14 mouse cellular contexts compared by ENCODE assay signal in genomic region chr15:100204574-100204973, GRCm38 (mm10). TPM values are rescaled to one million over a fixed set of nuclear protein-coding genes. Genes with fewer than 3 reads are reported as not detected.
DNase-seq lines count a peak whose midpoint lies in the region; ATAC-seq and TF ChIP-seq lines count a peak whose summit lies in the region.
"Had no signal": no experiment of that assay in that cellular context is flagged by ENCODE, and none has a peak within 500 bp of the region (broad histone marks: within the 10 kb centered on the region; RNA-seq: fewer than 3 reads in every experiment).

No protein-coding gene starts in this region.

- no peaks in the 10 kb centered on the region for H3K9me3 ChIP-seq in hindbrain, embryonic 10.5 days
- H3K9me3 ChIP-seq: forebrain, embryonic 10.5 days; heart, embryonic 12.5 days; hindbrain, embryonic 15.5 days; limb, embryonic 15.5 days had no signal

- ATAC-seq in megakaryocyte progenitor cell, adult 5-6 weeks (replicated peaks; ENCODE audit: poor library complexity): peak; percentile 63

- TF ChIP-seq CTCF in layer of hippocampus, adult 2 months (conservative IDR thresholded peaks at IDR 0.05): no peak
- no peak for TF ChIP-seq CTCF in cerebellum, adult 2 months (IDR thresholded peaks at IDR 0.05; ENCODE audit: borderline replicate concordance, insufficient read depth, low read depth, low read length)

- DNase-seq in layer of hippocampus, adult 2 months (ENCODE audit: low spot score in 2 of 2): no peak
- DNase-seq in layer of hippocampus, postnatal 36 days: no peak
- peak; percentile 78 for DNase-seq in 416B (ENCODE audit: low read depth)
- peak; percentile 22 for DNase-seq in Muller cell, postnatal 12 days (ENCODE audit: inconsistent ontology term)
- no peak for DNase-seq in thymus, postnatal 25 days
- no peak for DNase-seq in cerebellum, adult 2 months
- DNase-seq in hindbrain, embryonic 10.5 days (ENCODE audit: low spot score): no peak
- DNase-seq: cerebellum, adult 8-10 months; thymus, adult 18-20 months had no signal

- WGBS in cerebellum, adult 2 months: 100% methylated on average over 1 of the region's 1 CpGs
- 97% methylated on average over 1 of the region's 1 CpGs for WGBS in hindbrain, embryonic 10.5 days

- H3K27me3 ChIP-seq in cerebellum, adult 2 months (ENCODE audit: control insufficient read depth, insufficient read depth, low read length): no peaks in the 10 kb centered on the region
- H3K27me3 ChIP-seq in hindbrain, embryonic 10.5 days (ENCODE audit: insufficient read depth, poor library complexity, severe bottlenecking): no peaks in the 10 kb centered on the region
- H3K27me3 ChIP-seq: heart, embryonic 12.5 days; hindbrain, embryonic 15.5 days; limb, embryonic 15.5 days had no signal

- no peak for TF ChIP-seq POLR2A in cerebellum, adult 2 months (IDR thresholded peaks at IDR 0.05; ENCODE audit: borderline replicate concordance, insufficient read depth, low read length)

- no peak overlapping the region for H3K4me3 ChIP-seq in layer of hippocampus, adult 2 months
- H3K4me3 ChIP-seq in cerebellum, adult 2 months (replicated peaks; ENCODE audit: insufficient read depth, low read depth, low read length): no peak overlapping the region
- H3K4me3 ChIP-seq in hindbrain, embryonic 10.5 days: no peak overlapping the region
- H3K4me3 ChIP-seq: forebrain, embryonic 10.5 days; heart, embryonic 12.5 days; hindbrain, embryonic 15.5 days; limb, embryonic 15.5 days had no signal

- peaks cover 26% of the 10 kb centered on the region for H3K4me1 ChIP-seq in cerebellum, adult 2 months (ENCODE audit: control insufficient read depth, insufficient read depth, low read length)
- no peaks in the 10 kb centered on the region for H3K4me1 ChIP-seq in hindbrain, embryonic 10.5 days (replicated peaks)
- H3K4me1 ChIP-seq: forebrain, embryonic 10.5 days; hindbrain, embryonic 15.5 days had no signal

- H3K36me3 ChIP-seq in hindbrain, embryonic 10.5 days: peaks cover 96% of the 10 kb centered on the region

- peak overlapping the region; percentile 23; the same call in 1 of the 2 replicates for H3K27ac ChIP-seq in layer of hippocampus, adult 2 months
- no peak overlapping the region for H3K27ac ChIP-seq in cerebellum, adult 2 months (ENCODE audit: insufficient read depth, low read length)
- H3K27ac ChIP-seq in hindbrain, embryonic 10.5 days: no peak overlapping the region
- H3K27ac ChIP-seq: forebrain, embryonic 10.5 days; hindbrain, embryonic 15.5 days; limb, embryonic 15.5 days had no signal

RNA-seq across cellular contexts. Expression of gene Atf1, which starts 23.0 kb away (rescaled TPM):
- 10 to 100 TPM; 22.5 to 24.2 TPM for total RNA-seq in layer of hippocampus, adult 2 months (2021)
- 10 to 100 TPM; 17.4 to 22.9 TPM for total RNA-seq in layer of hippocampus, postnatal 36 days (2021)
- total RNA-seq in megakaryocyte progenitor cell, adult 5-6 weeks (2015): 92.3 and 95.8 TPM in 2 replicates
- total RNA-seq in megakaryocyte progenitor cell, adult 5-6 weeks (2017): 65.7 and 80.7 TPM in 2 replicates
- 16.8 and 18.4 TPM in 2 replicates for polyA plus RNA-seq in cerebellum, adult 2 months (2012; rRNA removed)
- 22.9 and 34.4 TPM in 2 replicates for polyA plus RNA-seq in hindbrain, embryonic 10.5 days (2016; fragmentation: Nextera tagmentation; extraction: Ambion mirVana)

Comparison
In these comparisons a context has a peak if more than half of its experiments do, and no peak if none do; other contexts are left out.
1. DNase-seq: peak in 416B (single experiment) and Muller cell, postnatal 12 days (single experiment); none in layer of hippocampus, adult 2 months (0 of 2), layer of hippocampus, postnatal 36 days (0 of 2), thymus, postnatal 25 days (single experiment), cerebellum, adult 2 months (0 of 2) and hindbrain, embryonic 10.5 days (single experiment).